Mouse (Mus musculus): ENCODE measurements at regions not wholly inside any gene's neighbourhood (a gene's known extent, or its start where the extent isn't known, plus 50 kb on each side); places are given as distances from the start of the nearest gene placed in this dataset.

DNA sequence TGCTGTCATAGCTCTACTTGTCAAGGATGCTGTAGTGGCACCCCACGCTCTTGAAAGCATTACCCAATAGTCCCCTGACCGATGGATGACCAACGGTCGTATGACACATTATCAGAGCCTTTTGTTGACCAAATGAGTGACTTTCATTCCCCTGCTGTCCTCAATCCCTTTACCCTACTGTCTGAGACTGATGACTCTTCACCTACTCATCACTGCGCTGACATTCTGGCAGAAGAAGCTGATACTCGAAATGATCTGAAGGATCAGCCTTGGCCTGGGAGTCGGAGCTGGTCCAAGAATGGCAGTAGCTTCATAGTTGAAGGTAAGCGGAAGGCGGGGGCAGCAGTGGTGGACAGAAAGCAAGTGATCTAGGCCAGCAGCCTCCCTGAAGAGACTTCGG, 87.7 kb upstream of the Plcl2 start:
- no peak for TF ChIP-seq POLR2A (IDR thresholded peaks at IDR 0.05; ENCODE audit: borderline replicate concordance, extremely low read depth, insufficient read depth, insufficient read length, poor library complexity, severe bottlenecking)
- TF ChIP-seq CTCF (IDR thresholded peaks at IDR 0.05; ENCODE audit: borderline replicate concordance, extremely low read depth, insufficient read depth, insufficient read length) = no peak

All from brain, embryonic 14.5 days (tissue).